Mouse (Mus musculus) heart, embryonic 10.5 days (tissue): ENCODE measurements around the gene Sfn. TPM values are rescaled to one million over a fixed set of nuclear protein-coding genes. Genes with fewer than 3 reads are reported as not detected.
A peak's percentile ranks its signal among the peaks of the same experiment; 100 is the strongest.

Experiments used
- DNase-seq: peaks from one replicate; pipeline ENCODE4 v3.0.0-alpha.2; 2017; ENCODE audit warnings: low spot score
- H3K27ac ChIP-seq: fragments of 300-500 bp; sonication (generic); 2 replicates; pipeline ENCODE4 v1.5.1; 2016; ENCODE audit warnings: mild to moderate bottlenecking
- H3K27me3 ChIP-seq: fragments of 300-500 bp; sonication (generic); 2 replicates; pipeline ENCODE4 v1.6.1; 2016; ENCODE audit warnings: mild to moderate bottlenecking; ENCODE audit not compliant: poor library complexity, insufficient read depth, severe bottlenecking
- H3K36me3 ChIP-seq: fragments of 300-500 bp; sonication (generic); 2 replicates; pipeline ENCODE4 v1.6.1; 2016; ENCODE audit warnings: mild to moderate bottlenecking, moderate library complexity
- H3K4me1 ChIP-seq: fragments of 300-500 bp; sonication (generic); 2 replicates; pipeline ENCODE4 v1.6.1; 2016; ENCODE audit warnings: mild to moderate bottlenecking
- H3K4me3 ChIP-seq: fragments of 300-500 bp; sonication (generic); 2 replicates; pipeline ENCODE4 v1.5.1; 2016; ENCODE audit warnings: mild to moderate bottlenecking, moderate library complexity
- H3K9me3 ChIP-seq: fragments of 300-500 bp; sonication (generic); 2 replicates; pipeline ENCODE4 v1.6.1; 2016; ENCODE audit warnings: mild to moderate bottlenecking, moderate library complexity
- WGBS: fragments of 180-500 bp; shearing (Covaris S2); methylation state at CpG from one replicate; pipeline ENCODE4 v1.1.7; 2016; 5-methylcytosine and 5-hydroxymethylcytosine counted together
- polyA plus RNA-seq: library from polyadenylated mRNA; unstranded; fragments of >200 nt; fragmentation: Nextera tagmentation; extraction: Ambion mirVana; gene quantifications from 2 replicates; pipeline ENCODE4 v1.2.1, GENCODE M21; 2016

Sfn gene
- polyA plus RNA-seq, 1 experiment from 2014 or later = 12.9 TPM

- Histone ChIP-seq H3K4me1 (peaks cover 39% of the 10 kb centered on the region), H3K9me3 (no peaks in the 10 kb centered on the region), H3K27ac (peak overlapping the region; percentile 10; the same call in 1 of the 2 replicates), H3K4me3 (no peak overlapping the region), H3K36me3 (peaks cover 21% of the 10 kb centered on the region), H3K27me3 (no peaks in the 10 kb centered on the region)
- WGBS = 87% methylated on average over 8 of the region's 8 CpGs
- DNase-seq = no peak
These were observed 28.5 kb upstream of the Sfn start for GRCm38 (mm10) chr4:133630326-133630920.

- Histone ChIP-seq H3K27ac (no peak overlapping the region), H3K27me3 (no peaks in the 10 kb centered on the region), H3K36me3 (peaks cover 30% of the 10 kb centered on the region), H3K9me3 (no peaks in the 10 kb centered on the region), H3K4me3 (no peak overlapping the region), H3K4me1 (peaks cover 42% of the 10 kb centered on the region)
- no peak for DNase-seq
- WGBS = 64% methylated on average over 7 of the region's 7 CpGs
These were observed 27.2 kb upstream of the Sfn start for GRCm38 (mm10) chr4:133629191-133629590.

GRCm38 (mm10) chr4:133628517-133628916 is 26.5 kb upstream of the Sfn start:
- H3K27me3 ChIP-seq = no peaks in the 10 kb centered on the region
- H3K36me3 ChIP-seq = peaks cover 32% of the 10 kb centered on the region
- DNase-seq = no peak
- no peaks in the 10 kb centered on the region for H3K9me3 ChIP-seq
- WGBS = 78% methylated on average over 2 of the region's 2 CpGs
- H3K4me3 ChIP-seq = no peak overlapping the region
- H3K4me1 ChIP-seq = peaks cover 39% of the 10 kb centered on the region
- no peak overlapping the region for H3K27ac ChIP-seq

- peak overlapping the region; percentile 57; the same call in 1 of the 2 replicates for H3K27ac ChIP-seq
- no peak overlapping the region for H3K4me3 ChIP-seq
- peaks cover 36% of the 10 kb centered on the region for H3K4me1 ChIP-seq
- DNase-seq = no peak
- H3K9me3 ChIP-seq = no peaks in the 10 kb centered on the region
- 91% methylated on average over 14 of the region's 14 CpGs for WGBS
- H3K27me3 ChIP-seq = no peaks in the 10 kb centered on the region
- peaks cover 32% of the 10 kb centered on the region for H3K36me3 ChIP-seq
These were observed 25.1 kb upstream of the Sfn start for GRCm38 (mm10) chr4:133627039-133627438.

GRCm38 (mm10) chr4:133626621-133627020 is 24.7 kb upstream of the Sfn start:
- no peak for DNase-seq
- peak overlapping the region; percentile 57; the same call in 1 of the 2 replicates for H3K27ac ChIP-seq
- WGBS = 88% methylated on average over 9 of the region's 9 CpGs
- peaks cover 33% of the 10 kb centered on the region for H3K4me1 ChIP-seq
- H3K9me3 ChIP-seq = no peaks in the 10 kb centered on the region
- no peak overlapping the region for H3K4me3 ChIP-seq
- H3K27me3 ChIP-seq = no peaks in the 10 kb centered on the region
- H3K36me3 ChIP-seq = peaks cover 32% of the 10 kb centered on the region

- no peaks in the 10 kb centered on the region for H3K9me3 ChIP-seq
- H3K27me3 ChIP-seq = no peaks in the 10 kb centered on the region
- no peak overlapping the region for H3K4me3 ChIP-seq
- 66% methylated on average over 5 of the region's 5 CpGs for WGBS
- no peak for DNase-seq
- H3K36me3 ChIP-seq = peaks cover 35% of the 10 kb centered on the region
- peak overlapping the region; percentile 57 for H3K27ac ChIP-seq
- peaks cover 29% of the 10 kb centered on the region for H3K4me1 ChIP-seq
These were observed 24.3 kb upstream of the Sfn start for GRCm38 (mm10) chr4:133626221-133626620.

GRCm38 (mm10) chr4:133625621-133626071 is 23.7 kb upstream of the Sfn start:
- Histone ChIP-seq H3K4me1 (peaks cover 24% of the 10 kb centered on the region), H3K4me3 (no peak overlapping the region), H3K27ac (peak overlapping the region; percentile 57), H3K9me3 (no peaks in the 10 kb centered on the region), H3K36me3 (peaks cover 38% of the 10 kb centered on the region), H3K27me3 (no peaks in the 10 kb centered on the region)
- WGBS = 66% methylated on average over 11 of the region's 11 CpGs
- no peak for DNase-seq

- peaks cover 18% of the 10 kb centered on the region for H3K4me1 ChIP-seq
- no peak overlapping the region for H3K27ac ChIP-seq
- H3K4me3 ChIP-seq = no peak overlapping the region
- WGBS = 79% methylated on average over 7 of the region's 7 CpGs
- H3K36me3 ChIP-seq = peaks cover 38% of the 10 kb centered on the region
- H3K9me3 ChIP-seq = no peaks in the 10 kb centered on the region
- DNase-seq = no peak
- H3K27me3 ChIP-seq = no peaks in the 10 kb centered on the region
These were observed 22.9 kb upstream of the Sfn start for GRCm38 (mm10) chr4:133624830-133625229.

GRCm38 (mm10) chr4:133622161-133622695 is 20.3 kb upstream of the Sfn start:
- H3K27ac ChIP-seq = no peak overlapping the region

GRCm38 (mm10) chr4:133620668-133621067 is 18.7 kb upstream of the Sfn start:
- no peak overlapping the region for H3K27ac ChIP-seq
- H3K9me3 ChIP-seq = no peaks in the 10 kb centered on the region
- 83% methylated on average over 8 of the region's 8 CpGs for WGBS
- H3K4me1 ChIP-seq = peaks cover 21% of the 10 kb centered on the region
- H3K27me3 ChIP-seq = no peaks in the 10 kb centered on the region
- DNase-seq = no peak
- H3K4me3 ChIP-seq = no peak overlapping the region
- peaks cover 32% of the 10 kb centered on the region for H3K36me3 ChIP-seq

More at GRCm38 (mm10) chr4:133622161-133622695, 20.3 kb upstream of the Sfn start:
- 70% methylated on average over 11 of the region's 11 CpGs for WGBS
- H3K4me3 ChIP-seq = no peak overlapping the region
- peaks cover 22% of the 10 kb centered on the region for H3K4me1 ChIP-seq
- H3K9me3 ChIP-seq = no peaks in the 10 kb centered on the region
- DNase-seq = no peak
- no peaks in the 10 kb centered on the region for H3K27me3 ChIP-seq
- H3K36me3 ChIP-seq = peaks cover 44% of the 10 kb centered on the region

- WGBS = 69% methylated on average over 4 of the region's 4 CpGs
- no peak for DNase-seq
- Histone ChIP-seq H3K4me3 (no peak overlapping the region), H3K27me3 (no peaks in the 10 kb centered on the region), H3K9me3 (no peaks in the 10 kb centered on the region), H3K4me1 (peaks cover 25% of the 10 kb centered on the region), H3K27ac (no peak overlapping the region), H3K36me3 (peaks cover 33% of the 10 kb centered on the region)
These were observed 17.6 kb upstream of the Sfn start for GRCm38 (mm10) chr4:133619473-133620136.

GRCm38 (mm10) chr4:133617936-133618335 is 16.0 kb upstream of the Sfn start:
- DNase-seq = no peak
- Histone ChIP-seq H3K4me1 (peaks cover 25% of the 10 kb centered on the region), H3K4me3 (no peak overlapping the region), H3K36me3 (peaks cover 43% of the 10 kb centered on the region), H3K27me3 (no peaks in the 10 kb centered on the region), H3K9me3 (no peaks in the 10 kb centered on the region), H3K27ac (no peak overlapping the region)
- 88% methylated on average over 11 of the region's 11 CpGs for WGBS

GRCm38 (mm10) chr4:133615416-133615815 is 13.4 kb upstream of the Sfn start:
- no peak for DNase-seq
- no peak overlapping the region for H3K27ac ChIP-seq
- peaks cover 55% of the 10 kb centered on the region for H3K36me3 ChIP-seq
- WGBS = 76% methylated on average over 10 of the region's 10 CpGs
- H3K27me3 ChIP-seq = no peaks in the 10 kb centered on the region
- H3K9me3 ChIP-seq = 0 out of 2 replicates have a peak, but pooled peaks cover 3% of the 10 kb centered on the region
- peaks cover 18% of the 10 kb centered on the region for H3K4me1 ChIP-seq
- H3K4me3 ChIP-seq = no peak overlapping the region
